Mouse (Mus musculus): ENCODE data around the gene Ubtd2.
A peak's percentile ranks its signal among the peaks of the same experiment; 100 is the strongest.

Ubtd2 gene

DNA sequence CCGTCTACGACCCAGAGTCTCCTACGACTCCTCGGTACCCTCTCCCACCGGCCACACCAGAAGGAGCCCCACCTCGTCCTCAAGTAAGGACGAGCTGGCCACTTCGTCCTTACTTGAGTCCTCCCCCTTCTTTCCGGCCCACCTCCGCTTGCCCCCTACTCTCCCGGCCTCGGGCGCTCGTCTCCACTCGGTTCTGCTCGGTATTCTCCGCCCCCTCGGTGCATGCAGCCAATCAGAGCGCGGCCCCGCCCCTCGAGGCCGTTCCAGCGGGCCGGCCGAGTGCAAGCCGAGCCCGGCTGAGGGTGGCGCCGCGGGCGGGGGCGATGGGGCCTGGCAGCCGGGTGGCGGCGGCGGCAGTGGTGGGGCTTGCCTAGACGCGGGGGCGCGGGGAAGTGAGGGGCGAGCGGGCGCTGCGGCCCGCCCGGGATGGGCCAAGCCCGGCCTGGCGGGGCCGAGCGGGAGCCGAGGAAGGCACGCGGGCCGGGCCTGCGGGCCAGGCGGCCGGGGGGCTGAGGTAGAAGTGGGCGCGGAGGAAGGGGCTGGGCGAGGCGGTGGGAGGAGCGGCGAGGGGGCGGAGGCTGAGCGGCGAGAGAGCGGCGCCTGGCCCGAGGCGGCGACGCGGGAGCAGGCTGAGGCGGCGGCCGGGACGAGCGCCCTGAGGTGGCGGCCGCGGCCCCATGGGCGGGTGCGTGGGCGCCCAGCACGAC, at the start of gene Ubtd2:
Gene Ubtd2 (plus strand): TSS at position 571 of the 707 bp plus-strand sequence.
- DNase-seq (ENCODE audit: extremely low spot score) = peak; percentile 99

DNA sequence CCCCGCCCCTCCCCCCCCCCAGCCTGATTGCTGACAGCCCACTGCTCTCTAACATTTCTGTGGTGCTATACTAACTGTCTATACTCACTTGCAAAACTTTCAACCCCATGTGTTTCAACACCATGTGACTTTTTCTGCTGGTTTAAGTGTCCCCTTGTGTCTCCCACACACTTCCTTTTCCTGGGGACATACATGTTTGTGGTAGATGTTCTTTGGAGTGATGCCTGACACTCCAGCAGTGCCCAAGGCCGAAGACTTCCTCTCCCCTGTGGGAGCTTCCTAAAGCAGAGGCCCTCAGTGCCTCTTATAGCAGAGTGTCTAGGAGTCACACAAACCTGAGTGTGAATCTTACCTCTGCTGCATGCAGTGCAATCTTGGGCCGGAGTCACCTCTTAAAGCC, 47.3 kb upstream of the Ubtd2 start:
- no peak for DNase-seq (ENCODE audit: extremely low spot score)

DNA sequence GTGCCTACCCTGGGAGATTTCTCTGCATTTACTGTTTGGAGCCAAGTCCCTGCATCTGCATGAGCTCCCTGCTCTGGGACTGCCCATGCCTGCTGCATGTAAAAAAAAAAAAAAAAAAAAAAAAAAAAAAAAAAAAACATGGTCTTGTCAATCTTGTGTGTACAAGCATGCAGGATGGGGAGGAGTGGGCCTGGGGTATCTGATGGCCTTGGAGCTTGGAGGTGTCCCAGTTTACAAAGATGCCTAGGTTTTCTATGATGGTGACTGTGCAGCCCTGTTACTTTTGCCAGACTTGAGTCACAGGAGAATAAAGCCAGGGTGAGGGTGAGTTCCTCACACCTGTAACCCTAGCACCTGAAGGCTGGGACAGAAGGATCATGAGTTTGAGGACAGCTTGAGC, 46.1 kb upstream of the Ubtd2 start:
- DNase-seq (ENCODE audit: extremely low spot score) = no peak

DNA sequence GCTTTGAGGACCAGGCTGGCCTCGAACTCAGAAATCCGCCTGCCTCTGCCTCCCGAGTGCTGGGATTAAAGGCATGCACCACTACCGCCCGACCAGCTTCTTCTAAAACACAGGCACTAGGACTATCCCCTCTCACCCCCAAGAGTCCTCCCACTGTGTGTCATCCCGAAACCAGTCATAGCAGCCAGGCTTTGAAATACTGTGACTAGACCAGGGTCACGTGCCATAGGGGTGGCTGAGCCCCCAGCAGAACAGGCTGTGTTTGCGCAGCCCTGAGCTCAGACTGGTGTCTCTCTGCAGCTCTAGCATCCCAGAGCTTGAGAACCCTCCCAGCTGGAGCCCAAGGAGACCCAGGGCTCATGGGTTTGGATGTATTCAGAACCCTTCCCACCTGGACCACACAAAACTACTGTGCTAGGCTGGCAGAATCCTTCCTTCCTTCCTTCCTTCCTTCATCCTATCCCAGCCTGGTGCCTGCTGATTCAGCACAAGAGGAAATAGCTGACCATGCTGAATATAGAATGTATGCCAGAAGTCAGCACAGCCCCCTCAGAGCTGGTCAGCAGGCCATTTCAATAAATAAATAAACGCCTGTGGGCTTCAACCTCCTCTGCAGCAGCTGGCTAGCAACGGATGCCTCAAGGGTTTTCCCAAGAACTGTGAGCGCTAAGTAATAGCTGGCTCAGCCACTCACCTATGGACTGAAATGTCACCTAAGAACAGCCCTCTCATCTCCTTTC, 45.2 kb upstream of the Ubtd2 start:
- no peak for DNase-seq (ENCODE audit: extremely low spot score)

DNA sequence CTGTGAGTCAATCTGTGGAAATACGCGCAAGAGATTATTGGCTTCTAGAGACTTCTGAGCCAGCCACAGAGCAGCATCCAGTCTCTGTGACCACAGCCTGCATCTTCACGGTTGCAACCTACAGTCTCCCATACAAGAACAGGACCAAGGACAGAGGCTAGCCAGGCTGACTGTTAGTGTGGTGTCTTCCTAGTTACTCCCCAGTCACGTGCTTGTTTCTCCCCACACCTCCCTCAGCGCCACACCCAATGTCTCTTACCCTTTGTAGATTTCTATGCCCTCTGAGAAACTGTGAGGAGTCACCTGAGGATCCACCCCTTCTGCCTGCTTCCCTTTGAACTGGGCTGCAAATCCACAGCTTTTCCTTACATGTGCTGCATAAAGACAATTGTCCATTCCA, 35.2 kb upstream of the Ubtd2 start:
- no peak for DNase-seq (ENCODE audit: extremely low spot score)

DNA sequence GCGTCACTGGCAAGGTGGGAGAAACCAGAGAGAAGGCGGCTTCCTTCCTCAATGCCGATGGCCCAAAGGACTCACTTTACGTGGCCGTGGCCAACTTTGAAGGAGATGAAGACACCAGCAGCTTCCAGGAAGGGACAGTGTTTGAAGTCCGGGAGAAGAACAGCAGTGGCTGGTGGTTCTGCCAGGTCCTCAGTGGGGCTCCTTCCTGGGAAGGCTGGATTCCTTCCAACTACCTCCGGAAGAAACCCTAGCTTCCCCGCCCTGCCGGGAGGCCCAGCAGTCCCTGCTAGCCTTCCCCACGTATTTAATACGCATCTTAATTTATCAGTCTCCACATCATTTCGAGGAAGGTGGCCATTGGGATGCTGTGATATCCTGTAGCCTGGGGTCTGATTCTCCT, 31.9 kb upstream of the Ubtd2 start:
- no peak for DNase-seq (ENCODE audit: extremely low spot score)

DNA sequence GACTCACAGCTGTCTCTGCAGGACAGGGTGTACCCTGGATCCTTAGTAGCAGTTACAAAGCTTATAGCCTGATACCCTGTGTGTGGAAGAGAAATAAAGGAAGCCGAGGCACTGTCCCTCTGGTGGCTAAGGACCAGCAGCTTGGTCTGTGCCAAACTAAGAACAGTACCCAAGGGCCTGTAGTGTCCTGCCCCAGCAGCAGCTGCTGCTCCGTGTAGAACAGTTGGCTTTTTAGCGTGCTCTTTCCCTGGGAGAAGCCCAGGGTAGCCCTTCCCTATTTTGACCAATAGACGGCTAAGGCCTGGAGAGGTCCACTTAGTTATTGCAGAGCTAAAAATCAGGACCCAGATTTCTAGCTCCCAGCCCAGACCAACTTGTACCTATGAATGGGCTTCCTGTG, 30.6 kb upstream of the Ubtd2 start:
- DNase-seq (ENCODE audit: extremely low spot score) = no peak

DNA sequence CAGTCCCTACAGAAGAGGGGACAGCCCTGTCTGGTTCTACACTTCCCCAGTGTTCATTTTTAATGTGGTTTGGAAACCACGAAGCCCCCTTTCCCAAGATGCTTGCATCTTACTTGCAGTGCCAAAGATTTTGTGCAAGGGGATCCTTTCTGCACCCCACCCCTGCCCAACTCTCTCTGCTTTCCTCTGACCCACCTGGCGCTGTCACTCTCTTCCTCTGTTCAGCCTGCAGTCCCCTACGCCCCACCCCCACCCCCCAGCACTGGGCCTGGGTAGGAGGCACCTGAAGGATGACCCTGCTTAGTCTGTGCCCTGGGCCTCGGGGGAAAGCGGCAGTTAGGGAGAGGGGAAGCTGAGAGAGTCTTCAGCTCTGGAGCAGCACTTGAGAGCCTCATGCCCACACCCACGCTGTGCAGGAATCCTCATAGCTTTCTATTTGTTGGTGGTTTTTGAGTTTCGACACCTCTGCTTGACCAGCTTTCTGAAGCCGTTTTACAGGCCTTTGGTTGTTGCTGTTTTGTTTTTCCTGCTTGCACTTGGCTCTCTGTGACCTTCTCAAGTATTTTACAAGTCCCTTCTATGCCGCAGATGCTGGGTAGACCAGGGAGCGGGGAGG, 30.0 kb upstream of the Ubtd2 start:
- DNase-seq (ENCODE audit: extremely low spot score) = no peak

DNA sequence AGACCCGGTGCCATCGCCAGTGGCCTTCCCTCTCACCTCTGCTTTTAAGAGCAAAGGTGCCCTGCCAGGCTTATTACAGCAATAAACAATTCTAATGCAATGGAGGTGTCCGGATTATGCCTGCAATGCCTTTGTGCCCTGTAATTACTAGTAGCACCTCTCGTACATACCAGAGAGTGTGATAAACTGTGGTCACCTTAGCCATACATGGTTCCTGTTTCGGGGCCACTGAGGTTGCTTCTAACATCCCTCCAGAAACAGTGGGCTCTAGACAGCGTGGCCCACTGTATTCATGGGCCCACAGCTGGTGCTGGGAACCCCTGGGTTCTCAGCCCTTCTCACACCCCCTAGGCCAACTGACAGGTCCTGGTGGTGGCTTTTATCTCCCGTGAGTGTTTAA, 27.6 kb upstream of the Ubtd2 start:
- no peak for DNase-seq (ENCODE audit: extremely low spot score)

DNA sequence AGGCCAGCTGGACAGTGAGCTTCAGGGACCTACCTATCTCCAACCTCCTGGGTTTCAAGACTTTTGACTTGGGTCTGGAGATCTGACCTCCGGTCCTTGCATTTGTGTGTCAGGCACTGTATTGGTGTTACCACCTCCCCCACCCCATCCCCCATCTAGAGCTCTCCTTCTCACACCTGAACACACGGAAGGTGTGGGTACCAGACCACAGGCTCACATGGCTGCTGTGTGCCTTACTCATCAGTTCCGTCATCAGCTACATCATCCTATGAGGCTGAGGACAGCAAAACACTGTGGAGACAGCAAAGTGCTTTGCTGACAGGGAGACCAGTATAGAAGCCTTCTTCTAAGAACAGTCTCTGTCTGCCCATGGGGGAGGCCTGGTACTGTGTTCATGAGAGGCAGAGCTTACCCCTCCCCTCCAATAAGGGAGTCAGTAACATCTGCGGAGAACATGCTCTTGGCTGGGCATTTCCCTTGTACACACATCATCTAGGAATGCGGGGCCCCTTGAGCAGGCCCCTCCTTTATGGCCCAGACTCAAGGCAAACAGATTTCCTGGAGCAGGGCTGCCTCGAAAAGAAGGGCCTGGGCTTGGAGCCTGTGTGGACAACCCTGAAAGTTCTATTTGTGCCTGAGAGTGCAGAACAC, 19.6 kb upstream of the Ubtd2 start:
- peak; percentile 29 for DNase-seq (ENCODE audit: extremely low spot score)

DNA sequence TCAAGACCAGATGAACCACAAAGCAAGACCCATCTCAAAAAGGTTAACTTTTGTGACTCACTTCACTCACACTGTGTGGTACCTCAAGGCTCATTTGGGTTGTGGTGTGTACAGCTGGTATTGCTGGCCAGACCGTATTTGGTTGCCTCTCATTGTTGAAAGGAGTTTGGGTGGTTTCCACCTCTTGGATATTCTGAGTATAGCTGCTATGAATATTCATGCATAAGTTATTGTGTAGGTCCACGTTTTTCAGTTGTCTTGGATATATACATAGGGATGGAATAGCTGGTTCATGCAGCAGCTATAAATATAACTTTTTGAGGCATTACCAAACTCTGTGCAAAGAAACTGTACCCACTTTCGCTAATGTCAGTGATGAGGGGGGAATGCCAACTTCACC, 12.6 kb upstream of the Ubtd2 start:
- no peak for DNase-seq (ENCODE audit: extremely low spot score)

DNA sequence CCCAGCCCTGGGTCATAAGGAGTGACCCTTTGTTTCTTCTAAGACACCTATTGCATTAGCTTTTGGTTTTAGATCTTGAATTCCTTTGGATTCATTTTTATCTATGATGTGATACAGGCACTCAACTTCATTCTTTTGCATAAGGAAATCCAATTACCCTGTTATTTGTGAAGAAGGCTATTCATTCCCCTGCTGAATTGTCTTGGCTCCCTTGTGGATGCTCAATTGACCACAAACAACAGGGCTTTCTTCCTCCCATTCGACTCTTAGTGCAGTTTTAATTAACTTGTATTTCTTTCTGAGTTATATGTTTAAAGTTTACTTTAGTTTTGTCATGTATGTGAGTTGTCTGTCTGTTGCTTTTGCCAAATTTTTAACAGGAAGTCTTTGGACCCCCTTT, 10.9 kb upstream of the Ubtd2 start:
- no peak for DNase-seq (ENCODE audit: extremely low spot score)

DNA sequence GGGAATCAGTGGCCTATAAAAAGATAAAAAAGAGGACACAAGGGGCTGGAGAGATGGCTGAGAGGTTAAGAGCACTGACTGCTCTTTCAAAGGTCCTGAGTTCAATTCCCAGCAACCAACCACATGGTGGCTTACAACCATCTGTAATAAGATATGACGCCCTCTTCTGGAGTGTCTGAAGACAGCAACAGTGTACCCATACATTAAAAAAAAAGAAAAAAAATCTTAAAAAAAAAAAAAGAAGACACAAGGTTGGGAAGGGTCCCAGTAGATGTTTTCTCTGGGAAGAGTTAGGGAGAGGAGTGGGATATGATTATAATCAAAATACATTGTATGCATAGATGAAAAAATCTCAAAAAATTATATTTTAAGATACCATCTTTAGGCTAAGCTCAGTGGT, 10.0 kb upstream of the Ubtd2 start:
- DNase-seq (ENCODE audit: extremely low spot score) = no peak

DNA sequence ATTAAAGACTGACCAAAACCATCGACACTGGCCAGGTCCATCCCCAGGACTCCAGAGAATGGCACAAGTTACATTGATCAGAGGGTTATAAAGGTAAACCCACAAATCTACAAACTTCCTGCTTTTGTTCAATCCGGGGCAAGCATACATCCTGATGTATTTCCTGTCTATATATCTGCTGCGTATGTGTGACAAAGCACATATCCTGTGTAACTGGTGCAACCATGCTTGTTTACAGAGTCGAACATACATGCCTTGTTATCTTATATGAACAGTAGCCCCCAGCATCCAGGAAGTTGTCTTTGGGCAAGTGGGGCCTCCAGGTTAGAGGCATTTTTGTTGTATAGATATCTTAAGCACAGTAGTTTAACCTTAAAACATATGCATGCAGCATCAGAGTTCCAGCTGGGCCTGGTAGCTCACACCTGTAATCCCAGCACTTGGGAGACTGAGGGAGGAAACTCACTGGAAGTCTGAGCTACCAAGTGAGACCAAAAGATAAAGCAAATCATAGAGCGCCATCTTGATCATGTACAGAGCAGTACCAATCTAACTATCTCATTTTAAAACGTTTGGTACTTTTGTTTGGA, 9.4 kb upstream of the Ubtd2 start:
- no peak for DNase-seq (ENCODE audit: extremely low spot score)

DNA sequence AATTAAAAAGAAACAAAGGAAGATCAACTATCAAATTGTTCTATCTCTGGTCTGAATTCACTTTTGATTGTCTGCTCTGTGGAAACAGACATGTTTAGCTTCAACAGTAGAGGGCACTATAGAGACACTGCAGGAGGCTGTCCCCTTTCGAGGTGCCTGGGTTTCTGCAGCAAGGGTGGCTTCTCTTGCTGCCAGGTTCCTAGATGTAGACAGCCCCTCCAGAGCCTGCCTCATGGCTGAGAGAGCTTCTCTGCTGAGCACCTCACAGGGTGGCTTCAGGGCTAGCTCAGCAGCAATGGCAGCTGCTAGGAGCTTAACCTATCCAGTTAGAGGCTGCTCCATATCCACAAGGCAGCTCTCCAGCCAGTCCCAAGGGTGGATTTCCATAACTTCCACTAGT, 5.0 kb upstream of the Ubtd2 start:
- peak; percentile 39 for DNase-seq (ENCODE audit: extremely low spot score)

DNA sequence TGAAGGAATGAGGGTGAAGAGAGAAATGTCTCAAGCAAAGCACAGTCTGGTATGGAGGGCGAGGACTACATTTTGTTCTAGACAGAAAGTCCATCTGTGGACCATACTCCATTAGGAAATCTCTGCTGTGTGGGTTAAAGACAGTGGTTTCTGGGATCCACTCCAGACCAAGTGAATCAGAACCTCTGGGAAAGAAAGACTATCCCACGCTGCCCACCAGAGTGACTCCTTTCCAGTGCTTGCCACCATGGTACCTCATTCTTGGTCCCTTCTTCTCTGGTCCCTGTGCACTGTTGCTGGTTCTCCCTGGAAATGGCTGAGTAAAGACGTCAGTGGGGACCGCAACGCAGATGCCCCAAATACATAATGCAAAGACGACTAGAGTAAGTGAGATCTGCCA, 3.9 kb upstream of the Ubtd2 start:
- DNase-seq (ENCODE audit: extremely low spot score) = no peak

DNA sequence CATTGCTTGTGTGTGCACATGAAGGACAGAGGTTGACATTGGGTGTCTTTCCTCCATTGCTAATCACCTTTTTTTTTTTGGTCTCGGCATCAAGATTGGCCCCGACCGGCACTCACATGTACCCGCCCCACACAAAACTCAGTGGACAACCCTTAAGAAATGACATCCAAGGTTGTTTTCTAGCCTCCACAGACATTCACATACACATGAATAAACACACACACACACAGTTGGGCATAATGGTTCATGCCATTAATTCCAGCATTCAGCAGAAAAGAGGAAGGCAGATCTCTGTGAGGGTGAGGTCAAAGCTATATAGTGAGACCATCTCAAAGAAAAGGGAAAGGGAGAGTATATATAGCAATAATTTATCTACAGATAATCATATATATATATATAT, 2.4 kb upstream of the Ubtd2 start:
- DNase-seq (ENCODE audit: extremely low spot score) = no peak

DNA sequence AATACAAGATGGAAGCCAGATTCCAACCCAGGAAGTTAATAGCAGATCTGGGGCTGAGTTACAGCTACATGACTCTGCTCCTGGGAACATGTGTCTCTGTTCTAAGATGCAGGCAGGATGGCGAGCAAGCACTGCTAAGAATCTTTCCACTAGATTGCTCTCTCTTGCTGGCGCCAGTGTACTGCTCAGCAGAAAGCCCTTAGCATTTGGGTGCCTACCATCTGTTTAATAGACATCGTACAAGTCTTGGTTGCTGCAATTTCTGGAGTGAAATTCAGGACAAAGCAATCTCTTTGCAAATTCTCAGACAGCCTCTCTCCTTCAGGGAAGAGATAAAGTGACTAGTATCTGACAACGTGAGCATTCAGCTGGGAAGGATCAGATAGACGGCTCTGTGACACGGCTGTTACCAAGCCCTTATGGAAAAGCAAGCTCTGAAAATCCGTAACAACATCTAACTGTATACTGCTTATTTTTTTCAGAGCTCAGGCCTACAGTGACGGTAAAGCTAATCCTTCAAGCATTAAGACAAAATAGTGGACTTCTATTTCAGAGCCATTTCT, 1.7 kb upstream of the Ubtd2 start:
- no peak for DNase-seq (ENCODE audit: extremely low spot score)

DNA sequence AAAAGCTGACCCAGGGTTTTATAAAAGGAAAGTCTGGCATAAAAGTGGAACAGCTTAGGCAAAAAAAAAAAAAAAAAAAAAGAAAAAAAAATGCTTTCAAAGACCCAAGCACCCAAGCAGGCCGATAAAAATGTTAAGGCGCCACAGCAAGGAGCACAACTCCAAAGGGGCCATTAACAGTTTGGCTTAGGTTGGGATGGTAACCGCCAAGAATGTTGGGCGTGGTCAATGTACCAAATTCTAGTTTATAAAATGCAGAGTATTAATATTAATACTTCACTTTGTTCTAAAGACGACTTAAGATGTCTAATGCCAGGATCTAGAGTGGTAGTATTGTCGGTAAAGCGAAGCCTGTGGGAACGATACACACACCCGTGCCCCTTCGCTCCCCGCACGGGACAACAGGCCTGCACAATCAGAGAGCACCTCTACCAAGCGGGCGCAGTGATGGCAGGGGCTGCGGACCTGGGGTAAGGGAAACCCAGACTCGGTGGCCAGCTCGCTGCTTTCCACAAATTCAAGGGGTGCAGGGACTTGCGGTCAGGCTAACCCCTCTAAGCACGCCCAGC, 855 bp upstream of the Ubtd2 start:
- DNase-seq (ENCODE audit: extremely low spot score) = no peak

DNA sequence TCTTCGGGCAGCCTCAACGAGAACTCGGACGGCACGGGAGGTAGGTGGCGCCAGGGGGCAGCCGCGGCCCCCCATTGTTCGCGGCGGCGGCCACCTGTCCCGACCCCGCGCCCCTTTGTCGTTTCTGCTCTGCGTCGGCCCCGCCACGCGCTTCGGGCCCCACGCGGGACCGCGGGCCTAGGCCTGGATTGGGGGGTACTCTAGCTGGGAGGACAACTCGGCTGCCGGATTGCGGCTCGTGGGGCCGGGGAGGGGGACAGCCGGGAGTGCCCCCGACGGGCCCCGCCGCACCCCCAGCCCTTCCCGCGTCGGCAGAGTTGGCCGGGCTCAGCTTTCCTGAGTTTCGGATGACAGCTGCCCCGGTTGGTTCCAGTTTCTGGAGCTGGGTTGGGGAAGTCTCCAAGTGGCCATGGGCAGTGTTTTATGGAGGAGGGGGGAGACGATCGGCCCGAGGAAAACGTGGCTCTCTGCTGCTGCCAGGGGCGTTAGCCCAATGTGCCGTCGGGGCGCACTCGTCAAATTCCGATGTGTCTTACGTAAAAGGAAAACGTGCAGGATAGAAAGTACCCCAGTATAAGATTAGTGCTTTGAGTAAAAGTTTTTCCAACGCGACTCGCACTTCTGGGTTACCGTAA, 454 bp downstream of the Ubtd2 start:
- DNase-seq (ENCODE audit: extremely low spot score) = peak; percentile 68

DNA sequence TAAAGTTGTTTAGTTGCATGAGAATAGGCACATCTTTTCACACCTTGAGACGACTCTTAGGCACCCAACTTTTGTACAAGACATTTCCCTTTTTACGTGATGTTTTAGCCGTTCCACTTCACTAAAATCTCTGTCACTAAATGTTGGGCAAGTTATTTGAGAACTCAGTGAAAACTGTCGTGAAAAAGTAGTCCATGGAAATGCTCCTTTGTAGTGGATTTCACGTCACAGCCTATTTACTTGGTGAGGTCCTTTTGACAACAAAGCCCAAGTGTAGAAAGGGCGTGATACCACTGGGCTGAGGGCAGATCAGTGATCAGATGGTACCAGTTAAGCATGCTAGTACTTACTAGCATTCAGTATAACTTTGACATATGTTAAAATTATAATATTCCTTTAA, 1.2 kb downstream of the Ubtd2 start:
- DNase-seq (ENCODE audit: extremely low spot score) = no peak
